Mouse (Mus musculus): ENCODE measurements around the gene Cd300lf. TPM values are rescaled to one million over a fixed set of nuclear protein-coding genes. Genes with fewer than 3 reads are reported as not detected.

Cd300lf gene
- total RNA-seq, 2 experiments from 2014 or later = 0.59 to 0.62 TPM

- no peak for DNase-seq (ENCODE audit: low spot score in 2 of 2)
- intact Hi-C loops (cut with DNase I) = no loop called here
These were observed 14.4 kb downstream of the Cd300lf start for GRCm38 (mm10) chr11:115119409-115119808.

- DNase-seq (ENCODE audit: low spot score in 2 of 2) = no peak
- intact Hi-C loops (cut with DNase I) = no loop called here
These were observed 21.6 kb downstream of the Cd300lf start for GRCm38 (mm10) chr11:115112196-115112595.

- intact Hi-C loops (cut with DNase I) = no loop called here
- no peak for DNase-seq (ENCODE audit: low spot score in 2 of 2)
These were observed 23.5 kb downstream of the Cd300lf start for GRCm38 (mm10) chr11:115110271-115110670.

GRCm38 (mm10) chr11:115108176-115108575 is 25.6 kb downstream of the Cd300lf start:
- intact Hi-C loops (cut with DNase I) = no loop called here
- no peak for DNase-seq (ENCODE audit: low spot score in 2 of 2)

GRCm38 (mm10) chr11:115107403-115107916 is 26.3 kb downstream of the Cd300lf start:
- intact Hi-C loops (cut with DNase I) = no loop called here
- no peak for DNase-seq (ENCODE audit: low spot score in 2 of 2)

- no peak for DNase-seq (ENCODE audit: low spot score in 2 of 2)
These were observed 27.2 kb downstream of the Cd300lf start for GRCm38 (mm10) chr11:115106638-115107037.

GRCm38 (mm10) chr11:115104769-115105563 is 28.8 kb downstream of the Cd300lf start:
- intact Hi-C loops (cut with DNase I) = no loop called here

More at GRCm38 (mm10) chr11:115106638-115107037, 27.2 kb downstream of the Cd300lf start:
- intact Hi-C loops (cut with DNase I) = no loop called here

GRCm38 (mm10) chr11:115103470-115104413 is 30.1 kb downstream of the Cd300lf start:
- intact Hi-C loops (cut with DNase I) = no loop called here
- DNase-seq (ENCODE audit: low spot score in 2 of 2) = no peak

More at GRCm38 (mm10) chr11:115104769-115105563, 28.8 kb downstream of the Cd300lf start:
- no peak for DNase-seq (ENCODE audit: low spot score in 2 of 2)

GRCm38 (mm10) chr11:115102116-115102515 is 31.7 kb downstream of the Cd300lf start:
- DNase-seq (ENCODE audit: low spot score in 2 of 2) = no peak
- intact Hi-C loops (cut with DNase I) = no loop called here

- no peak for DNase-seq (ENCODE audit: low spot score in 2 of 2)
- intact Hi-C loops (cut with DNase I) = no loop called here
These were observed 32.2 kb downstream of the Cd300lf start for GRCm38 (mm10) chr11:115101615-115102051.

GRCm38 (mm10) chr11:115100741-115101140 is 33.1 kb downstream of the Cd300lf start:
- intact Hi-C loops (cut with DNase I) = no loop called here
- no peak for DNase-seq (ENCODE audit: low spot score in 2 of 2)

GRCm38 (mm10) chr11:115100032-115100621 is 33.7 kb downstream of the Cd300lf start:
- intact Hi-C loops (cut with DNase I) = no loop called here
- DNase-seq (ENCODE audit: low spot score in 2 of 2) = no peak

- intact Hi-C loops (cut with DNase I) = no loop called here
- no peak for DNase-seq (ENCODE audit: low spot score in 2 of 2)
These were observed 34.5 kb downstream of the Cd300lf start for GRCm38 (mm10) chr11:115099241-115099840.

- peak in 1 of 2 experiments; percentile 46 for DNase-seq (ENCODE audit: low spot score in 2 of 2)
- intact Hi-C loops (cut with DNase I) = no loop called here
These were observed 35.4 kb downstream of the Cd300lf start for GRCm38 (mm10) chr11:115098203-115098932.

- no peak for DNase-seq (ENCODE audit: low spot score in 2 of 2)
- intact Hi-C loops (cut with DNase I) = no loop called here
These were observed 41.7 kb downstream of the Cd300lf start for GRCm38 (mm10) chr11:115092140-115092539.

- DNase-seq (ENCODE audit: low spot score in 2 of 2) = no peak
- intact Hi-C loops (cut with DNase I) = no loop called here
These were observed 42.4 kb downstream of the Cd300lf start, which contains the start of gene Rab37 for GRCm38 (mm10) chr11:115091362-115091901. Rab37 (plus strand) TSS chr11:115091431.

- intact Hi-C loops (cut with DNase I) = no loop called here
- DNase-seq (ENCODE audit: low spot score in 2 of 2) = no peak
These were observed 43.9 kb downstream of the Cd300lf start for GRCm38 (mm10) chr11:115089853-115090252.

GRCm38 (mm10) chr11:115086213-115086612 is 47.6 kb downstream of the Cd300lf start:
- intact Hi-C loops (cut with DNase I) = no loop called here
- no peak for DNase-seq (ENCODE audit: low spot score in 2 of 2)
